Mouse (Mus musculus) stomach, postnatal 0 days (tissue): ENCODE data around the gene Ccdc77.

Experiments used
- CTCF ChIP-seq: IDR thresholded peaks from 2 replicates; pipeline ENCODE4 v1.5.1; 2016; ENCODE audit warnings: antibody characterized with exemption, low read depth, mild to moderate bottlenecking, moderate library complexity
- EP300 ChIP-seq: optimal IDR thresholded peaks from 2 replicates; pipeline ENCODE3; 2016; ENCODE audit warnings: antibody characterized with exemption

DNA sequence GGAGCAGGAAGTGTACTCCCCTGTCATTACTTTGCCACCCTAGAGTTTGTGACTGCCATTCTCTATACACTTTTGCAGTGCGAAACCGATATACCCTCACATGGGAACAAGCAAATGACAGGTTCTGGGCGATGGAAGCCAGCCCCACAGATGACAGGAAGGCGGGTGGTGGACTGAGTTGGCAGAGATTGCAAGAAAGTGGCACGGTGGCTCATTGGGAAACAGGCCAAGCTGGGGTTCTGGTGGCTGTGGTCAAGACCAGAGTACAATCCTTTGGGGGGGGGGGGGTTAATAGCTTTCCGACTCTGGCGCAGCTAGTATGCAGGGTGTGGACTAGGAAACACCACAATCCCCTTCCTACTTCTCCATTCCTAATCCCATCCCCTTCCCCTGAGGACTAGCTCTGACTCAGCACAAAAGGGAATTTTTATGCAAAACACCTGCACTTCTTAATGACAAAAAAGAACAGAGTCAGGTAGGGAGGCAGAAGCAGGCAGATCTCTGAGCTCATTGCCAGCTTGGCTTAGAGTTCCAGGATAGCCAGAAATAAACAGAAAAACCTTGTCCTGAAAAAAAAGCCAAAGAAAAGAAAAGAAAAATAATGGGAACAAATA, 72.7 kb downstream of the Ccdc77 start:
- no peak for TF ChIP-seq CTCF
- no peak for TF ChIP-seq EP300
